Mouse (Mus musculus) hindbrain, embryonic 13.5 days (tissue): ENCODE measurements around the gene Susd1. TPM values are rescaled to one million over a fixed set of nuclear protein-coding genes. Genes with fewer than 3 reads are reported as not detected.

Source experiments
- ATAC-seq: fragments of 200-750 bp; cut with Nextera tagmentation; 2 replicates; pipeline ENCODE4 v1.8.0; 2017; ENCODE audit warnings: moderate TSS enrichment; ENCODE audit not compliant: low FRiP score
- H3K27ac ChIP-seq: fragments of 300-500 bp; sonication (generic); 2 replicates; pipeline ENCODE4 v1.5.1; 2015; ENCODE audit warnings: inconsistent platforms, mild to moderate bottlenecking, moderate library complexity
- H3K27me3 ChIP-seq: fragments of 300-500 bp; sonication (generic); 2 replicates; pipeline ENCODE4 v1.6.1; 2015; ENCODE audit warnings: mild to moderate bottlenecking, inconsistent platforms
- H3K36me3 ChIP-seq: fragments of 300-500 bp; sonication (generic); 2 replicates; pipeline ENCODE4 v1.6.1; 2015; ENCODE audit warnings: mild to moderate bottlenecking, inconsistent platforms
- H3K4me1 ChIP-seq: fragments of 300-500 bp; sonication (generic); replicated peaks from 2 replicates; pipeline ENCODE4 v1.6.1; 2015; ENCODE audit warnings: inconsistent platforms
- H3K4me2 ChIP-seq: fragments of 300-500 bp; sonication (generic); 2 replicates; pipeline ENCODE4 v1.6.1; 2015; ENCODE audit warnings: inconsistent platforms, mild to moderate bottlenecking, moderate library complexity
- H3K4me3 ChIP-seq: fragments of 300-500 bp; sonication (generic); 2 replicates; pipeline ENCODE4 v1.5.1; 2015; ENCODE audit warnings: mild to moderate bottlenecking, inconsistent platforms
- H3K9ac ChIP-seq: fragments of 300-500 bp; sonication (generic); 2 replicates; pipeline ENCODE4 v1.6.1; 2015; ENCODE audit warnings: mild to moderate bottlenecking, inconsistent platforms
- H3K9me3 ChIP-seq: fragments of 300-500 bp; sonication (generic); 2 replicates; pipeline ENCODE4 v1.6.1; 2016; ENCODE audit warnings: inconsistent platforms
- WGBS: fragments of 180-500 bp; shearing (Covaris S2); methylation state at CpG from one replicate; pipeline ENCODE4 v1.1.7; 2015; 5-methylcytosine and 5-hydroxymethylcytosine counted together
- polyA plus RNA-seq: library from polyadenylated mRNA; unstranded; fragments of >200 nt; fragmentation: Nextera tagmentation; extraction: Ambion mirVana; gene quantifications from 2 replicates; pipeline ENCODE4 v1.2.1, GENCODE M21; 2015

The Susd1 gene
- polyA plus RNA-seq, 1 experiment from 2014 or later: 1.3 TPM

DNA sequence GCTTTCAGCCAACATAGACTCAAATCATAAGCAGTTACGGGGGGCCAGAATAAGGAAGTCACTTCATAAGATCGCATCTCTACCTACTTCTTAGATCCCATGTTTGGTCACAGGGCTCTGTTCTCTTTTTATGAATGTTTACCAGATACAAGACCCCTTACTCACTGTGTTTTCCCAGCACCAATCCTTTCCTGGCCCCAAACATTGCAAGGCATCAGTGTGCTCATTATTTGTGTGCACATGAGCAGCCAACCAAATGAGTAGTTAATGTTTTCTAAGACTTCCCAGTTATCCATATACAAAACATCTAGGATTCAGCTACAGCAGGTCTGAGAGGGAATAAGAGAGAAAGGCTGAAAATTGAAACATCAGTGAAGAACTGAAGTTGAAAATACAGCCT lies 44.3 kb downstream of the Susd1 start:
- Histone ChIP-seq H3K27me3 (no peaks in the 10 kb centered on the region), H3K4me3 (no peak overlapping the region), H3K9ac (no peak overlapping the region), H3K4me1 (peaks cover under 1% of the 10 kb centered on the region; the same call in 1 of the 2 replicates), H3K27ac (no peak overlapping the region), H3K4me2 (no peak overlapping the region), H3K36me3 (no peaks in the 10 kb centered on the region), H3K9me3 (no peaks in the 10 kb centered on the region)
- no peak for ATAC-seq
- whole genome bisulfite sequencing: 90% methylated on average over 2 of the region's 2 CpGs

DNA sequence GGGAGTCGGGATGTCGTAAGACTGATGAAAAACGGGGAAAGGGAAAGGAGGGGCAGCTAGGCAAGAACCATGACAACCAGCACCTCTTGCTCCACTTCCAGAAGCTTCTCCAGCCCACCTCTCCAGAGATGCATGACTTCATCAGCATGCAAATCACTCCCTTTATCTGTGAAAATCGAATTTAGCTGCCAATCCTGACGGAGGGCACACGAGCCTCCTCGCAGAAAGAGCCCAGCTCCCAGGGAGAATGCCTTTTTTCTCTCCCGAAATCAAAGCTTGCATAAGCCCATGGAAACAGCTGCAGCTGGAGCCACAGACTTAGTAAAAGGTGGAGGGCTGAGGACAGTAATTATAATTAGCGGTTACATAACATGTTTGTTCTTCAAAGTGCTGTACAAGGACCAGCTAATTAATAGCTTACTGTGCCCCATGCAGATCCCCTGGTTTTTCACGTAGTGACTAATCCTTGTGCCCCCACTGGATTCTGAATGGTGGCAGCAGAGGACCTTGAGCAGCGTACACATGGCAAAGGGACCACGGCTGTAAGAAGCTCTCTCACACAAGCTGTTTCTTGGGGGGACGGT lies 49.9 kb downstream of the Susd1 start:
- peak overlapping the region; percentile 14; the same call in 1 of the 2 replicates for H3K4me3 ChIP-seq
- peaks cover 11% of the 10 kb centered on the region for H3K4me1 ChIP-seq
- H3K9ac ChIP-seq: peak overlapping the region; percentile 52; the same call in 1 of the 2 replicates
- peak overlapping the region; percentile 49; the same call in 1 of the 2 replicates for H3K27ac ChIP-seq
- ATAC-seq: peak; percentile 71
- H3K36me3 ChIP-seq: no peaks in the 10 kb centered on the region
- peak overlapping the region; percentile 46 for H3K4me2 ChIP-seq
- no peaks in the 10 kb centered on the region for H3K9me3 ChIP-seq
- WGBS: 31% methylated on average over 13 of the region's 13 CpGs
- peaks cover 3% of the 10 kb centered on the region; the same call in 1 of the 2 replicates for H3K27me3 ChIP-seq

DNA sequence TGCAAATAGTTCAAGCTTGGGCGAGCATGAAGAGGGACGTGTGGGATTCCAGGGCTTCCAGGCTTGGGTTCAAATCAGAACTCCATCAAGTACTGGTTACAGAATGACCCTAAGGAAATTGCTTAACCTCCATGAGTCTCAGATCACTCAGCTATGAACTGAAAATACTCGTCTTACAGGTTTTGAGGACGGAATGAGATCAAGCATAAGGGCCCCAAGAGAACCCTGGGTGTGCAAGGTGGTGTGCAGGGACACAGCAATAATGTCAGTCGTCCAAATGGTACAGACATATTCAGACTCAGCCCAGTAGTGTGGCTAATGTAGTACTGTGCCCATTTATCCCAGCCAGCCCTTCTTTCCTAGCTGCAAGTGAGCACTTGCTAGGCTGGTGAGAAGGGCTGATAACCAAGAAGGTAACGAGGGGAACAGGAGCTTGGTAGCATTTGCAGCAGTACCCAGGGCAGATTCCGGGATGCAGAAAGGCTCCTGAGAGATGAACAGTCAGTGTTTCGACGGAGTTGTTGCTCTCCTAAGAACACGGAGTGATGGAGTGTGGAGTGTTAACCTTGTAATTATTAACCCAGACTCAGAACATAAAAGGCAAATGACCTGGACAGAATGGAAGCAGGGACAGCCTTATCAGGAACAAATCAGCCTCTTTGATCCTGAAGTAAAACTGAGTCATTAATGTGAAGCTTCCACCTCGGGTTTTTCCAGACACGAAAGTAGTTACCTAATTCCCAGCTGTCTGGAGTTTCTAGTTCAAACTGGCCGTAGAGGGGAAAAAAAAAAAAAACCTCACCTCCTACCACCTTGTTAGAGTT lies 50.8 kb downstream of the Susd1 start:
- Histone ChIP-seq H3K9me3 (no peaks in the 10 kb centered on the region), H3K4me3 (no peak overlapping the region), H3K9ac (no peak overlapping the region), H3K4me1 (peaks cover 11% of the 10 kb centered on the region), H3K36me3 (no peaks in the 10 kb centered on the region), H3K27me3 (peaks cover 3% of the 10 kb centered on the region; the same call in 1 of the 2 replicates), H3K27ac (no peak overlapping the region), H3K4me2 (peak overlapping the region; percentile 46; the same call in 1 of the 2 replicates)
- 58% methylated on average over 13 of the region's 13 CpGs for WGBS
- ATAC-seq: no peak

DNA sequence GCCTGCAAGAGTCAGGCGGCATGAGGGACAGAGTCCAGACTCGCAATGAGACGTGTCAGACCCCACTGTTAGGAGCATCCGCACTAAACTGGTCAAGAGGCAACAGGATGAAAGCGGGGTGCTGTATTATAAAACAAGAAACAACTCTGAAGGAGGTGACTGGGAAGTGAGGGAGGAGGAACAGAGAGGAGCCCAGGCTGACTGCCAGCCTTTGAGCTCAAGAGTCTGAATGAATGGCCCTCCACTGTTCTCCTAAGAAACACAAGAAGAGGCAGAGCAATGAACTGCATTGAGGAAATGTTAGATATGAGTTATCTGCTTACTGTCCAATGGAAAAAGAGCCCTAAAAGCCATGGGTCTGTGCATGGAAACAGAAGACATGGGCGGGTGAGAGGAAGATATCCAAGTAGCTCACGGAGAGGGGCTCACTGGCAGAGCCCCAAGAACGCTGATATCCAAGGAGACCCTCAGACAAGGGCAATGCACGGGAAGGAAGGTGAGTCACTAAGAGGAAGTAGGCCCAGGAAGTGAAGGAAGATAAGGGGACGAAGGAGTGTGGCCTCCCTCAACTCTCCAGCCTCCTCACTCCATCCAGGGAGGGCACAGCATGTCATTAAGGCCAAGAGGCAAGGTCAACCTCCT lies 53.1 kb downstream of the Susd1 start:
- H3K27me3 ChIP-seq: peaks cover 3% of the 10 kb centered on the region; the same call in 1 of the 2 replicates
- ATAC-seq: no peak
- H3K4me1 ChIP-seq: peaks cover 15% of the 10 kb centered on the region
- 86% methylated on average over 10 of the region's 10 CpGs for WGBS
- H3K4me3 ChIP-seq: no peak overlapping the region
- H3K4me2 ChIP-seq: no peak overlapping the region
- no peaks in the 10 kb centered on the region for H3K36me3 ChIP-seq
- no peak overlapping the region for H3K9ac ChIP-seq
- no peaks in the 10 kb centered on the region for H3K9me3 ChIP-seq
- H3K27ac ChIP-seq: no peak overlapping the region

DNA sequence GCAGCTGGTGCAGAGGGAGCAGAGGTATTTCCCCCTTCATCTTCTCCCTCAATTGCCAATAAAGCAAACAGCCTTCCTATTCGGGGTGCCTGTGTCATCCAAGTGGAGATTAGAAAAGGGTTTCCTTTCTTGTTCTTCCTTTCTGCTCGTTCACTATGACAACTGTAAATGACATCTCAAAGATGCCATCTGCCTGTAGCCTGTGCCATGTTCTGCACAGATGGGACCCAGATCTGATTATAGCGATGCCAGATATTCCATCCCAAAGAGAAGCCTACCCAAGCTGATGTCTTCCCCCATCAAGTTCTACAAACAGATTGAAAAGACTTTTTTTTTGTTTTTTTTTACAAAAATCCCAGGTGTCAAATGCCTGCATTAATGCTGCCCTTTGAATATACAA lies 54.6 kb downstream of the Susd1 start:
- ATAC-seq: no peak
- Histone ChIP-seq H3K27ac (no peak overlapping the region), H3K4me1 (peaks cover 12% of the 10 kb centered on the region), H3K27me3 (peaks cover 3% of the 10 kb centered on the region; the same call in 1 of the 2 replicates), H3K9ac (no peak overlapping the region), H3K36me3 (no peaks in the 10 kb centered on the region), H3K4me2 (no peak overlapping the region), H3K4me3 (no peak overlapping the region), H3K9me3 (no peaks in the 10 kb centered on the region)
- 83% methylated on average over 3 of the region's 3 CpGs for WGBS

DNA sequence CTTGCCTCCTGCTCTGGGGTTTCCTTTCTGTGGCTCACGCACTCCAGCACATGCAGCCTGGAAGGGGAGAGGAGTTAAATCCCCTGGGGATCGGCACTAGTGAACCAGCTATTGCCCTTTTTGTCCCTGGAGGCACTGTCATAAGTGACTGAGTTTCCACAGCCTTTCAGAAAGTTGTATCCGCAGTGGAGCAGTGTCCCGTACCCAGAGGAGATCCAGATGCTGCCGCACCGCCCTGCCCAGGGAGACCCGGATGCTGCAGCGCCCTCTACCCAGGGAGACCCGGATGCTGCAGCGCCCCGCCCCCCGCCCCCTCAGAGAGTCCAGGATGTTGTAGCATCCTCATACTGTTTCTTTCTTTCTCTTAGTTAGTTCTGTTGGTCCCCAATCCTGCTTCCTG lies 56.3 kb downstream of the Susd1 start:
- Histone ChIP-seq H3K27ac (no peak overlapping the region), H3K4me3 (no peak overlapping the region), H3K36me3 (no peaks in the 10 kb centered on the region), H3K4me2 (peak overlapping the region; percentile 29), H3K9ac (no peak overlapping the region), H3K4me1 (peaks cover 5% of the 10 kb centered on the region), H3K27me3 (peaks cover 3% of the 10 kb centered on the region; the same call in 1 of the 2 replicates), H3K9me3 (no peaks in the 10 kb centered on the region)
- ATAC-seq: no peak
- WGBS: 30% methylated on average over 12 of the region's 12 CpGs

DNA sequence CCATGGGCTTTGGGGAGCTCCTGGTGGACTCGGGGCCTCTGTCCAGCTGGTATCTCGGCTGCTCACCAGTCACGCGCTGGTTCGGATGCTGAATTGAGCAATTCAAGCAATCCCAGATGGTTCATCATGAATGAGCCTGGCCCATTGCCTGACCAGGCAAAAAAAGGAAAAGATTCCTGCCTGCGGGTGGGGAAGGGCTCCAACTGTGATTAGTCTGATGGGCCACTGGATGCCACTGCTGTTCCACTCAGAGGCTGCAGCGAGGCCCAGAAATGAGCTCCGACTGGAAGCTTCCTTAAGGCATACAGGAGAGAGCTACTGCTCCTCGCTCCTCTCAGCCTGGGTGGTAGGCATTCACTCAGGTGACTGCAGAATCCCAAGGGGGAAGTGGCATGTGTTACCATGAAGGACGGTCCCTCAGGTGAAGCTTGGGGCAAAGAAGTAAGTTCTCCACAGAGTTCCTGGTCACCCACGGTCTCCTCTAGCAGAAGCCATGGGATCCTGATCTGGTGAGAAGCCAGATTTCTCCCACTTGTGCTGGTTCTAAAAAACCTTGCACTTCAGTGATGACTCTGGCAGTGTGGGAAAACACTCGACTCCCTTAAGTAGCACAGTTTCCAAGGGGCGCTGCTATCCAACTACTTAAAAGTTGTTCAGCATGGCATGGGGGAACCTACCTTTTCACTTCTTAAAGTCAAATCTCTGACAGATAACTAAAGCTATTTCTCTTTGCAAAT lies 57.3 kb downstream of the Susd1 start:
- ATAC-seq: peak; percentile 79
- Histone ChIP-seq H3K4me2 (no peak overlapping the region), H3K27me3 (peaks cover 3% of the 10 kb centered on the region; the same call in 1 of the 2 replicates), H3K36me3 (no peaks in the 10 kb centered on the region), H3K9me3 (no peaks in the 10 kb centered on the region), H3K9ac (no peak overlapping the region), H3K4me1 (peaks cover 5% of the 10 kb centered on the region), H3K27ac (no peak overlapping the region), H3K4me3 (no peak overlapping the region)
- WGBS: 73% methylated on average over 13 of the region's 13 CpGs

DNA sequence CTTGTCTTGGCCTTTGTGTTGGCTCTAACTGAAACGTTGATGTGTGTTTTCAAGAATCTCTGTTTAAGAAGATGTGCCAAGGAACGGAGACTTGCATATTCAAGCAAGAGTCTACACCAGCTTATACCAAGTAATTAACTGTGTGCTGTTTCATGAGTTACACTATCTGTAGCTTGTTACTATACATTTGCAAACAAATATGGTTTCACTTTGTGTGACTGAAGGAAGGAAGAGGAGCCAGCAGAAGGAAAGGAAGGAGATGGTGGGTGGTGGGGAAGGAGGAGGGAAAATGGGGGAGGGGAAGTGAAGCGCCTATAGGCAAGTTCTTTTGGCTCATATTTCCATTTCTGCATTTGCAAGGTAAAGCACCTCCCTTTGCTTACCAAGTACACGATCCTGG lies 58.0 kb downstream of the Susd1 start:
- Histone ChIP-seq H3K27me3 (peaks cover 3% of the 10 kb centered on the region; the same call in 1 of the 2 replicates), H3K36me3 (no peaks in the 10 kb centered on the region), H3K4me2 (no peak overlapping the region), H3K4me1 (peaks cover 5% of the 10 kb centered on the region), H3K9ac (no peak overlapping the region), H3K27ac (no peak overlapping the region), H3K9me3 (no peaks in the 10 kb centered on the region), H3K4me3 (no peak overlapping the region)
- 87% methylated on average over 4 of the region's 4 CpGs for WGBS
- ATAC-seq: no peak

DNA sequence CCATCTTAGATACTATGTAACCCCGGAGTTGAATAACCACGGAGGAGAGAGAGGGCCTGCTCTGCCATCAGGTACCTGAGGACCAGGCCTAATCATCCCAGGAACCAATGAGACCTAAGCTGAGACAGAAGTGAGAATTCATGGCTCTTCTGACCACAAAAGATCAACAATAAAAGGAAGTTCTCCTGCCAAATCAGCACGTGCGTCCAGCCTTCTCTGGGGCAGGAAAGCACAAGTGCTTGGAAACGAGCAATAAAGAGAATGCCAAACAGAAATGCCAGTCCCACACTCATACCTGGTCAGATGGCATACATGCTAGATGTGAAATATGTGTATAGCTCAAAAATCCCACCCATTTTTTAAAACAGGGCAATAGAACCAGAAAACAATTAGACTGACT lies 58.6 kb downstream of the Susd1 start:
- no peak overlapping the region for H3K9ac ChIP-seq
- peaks cover 5% of the 10 kb centered on the region for H3K4me1 ChIP-seq
- 81% methylated on average over 5 of the region's 5 CpGs for WGBS
- no peak overlapping the region for H3K4me2 ChIP-seq
- no peak overlapping the region for H3K4me3 ChIP-seq
- no peak for ATAC-seq
- H3K36me3 ChIP-seq: no peaks in the 10 kb centered on the region
- no peaks in the 10 kb centered on the region for H3K9me3 ChIP-seq
- no peaks in the 10 kb centered on the region for H3K27me3 ChIP-seq
- no peak overlapping the region for H3K27ac ChIP-seq

DNA sequence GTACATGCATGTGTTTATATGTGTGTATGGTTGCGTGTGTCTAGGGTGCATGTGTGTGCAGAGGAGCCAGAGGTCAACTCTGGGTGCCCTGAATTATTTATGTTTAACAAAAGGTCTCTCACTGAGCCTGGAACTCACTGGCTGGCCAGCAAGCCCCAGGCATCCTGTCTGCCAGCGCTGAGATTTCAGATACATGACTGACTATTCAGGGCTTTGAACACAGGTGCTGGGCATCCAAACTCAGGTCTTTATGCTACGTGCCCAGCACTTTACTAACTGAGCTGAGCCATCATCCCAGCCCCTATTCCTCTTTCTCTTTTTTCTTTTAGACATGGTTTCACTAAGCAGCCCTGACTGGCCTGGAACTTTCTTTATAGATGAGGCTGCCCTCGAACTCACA lies 59.8 kb downstream of the Susd1 start:
- ATAC-seq: no peak
- 83% methylated on average over 4 of the region's 4 CpGs for WGBS
- no peak overlapping the region for H3K27ac ChIP-seq
- H3K9ac ChIP-seq: no peak overlapping the region
- H3K27me3 ChIP-seq: no peaks in the 10 kb centered on the region
- H3K4me3 ChIP-seq: no peak overlapping the region
- H3K4me2 ChIP-seq: no peak overlapping the region
- no peaks in the 10 kb centered on the region for H3K36me3 ChIP-seq
- peaks cover 5% of the 10 kb centered on the region for H3K4me1 ChIP-seq
- H3K9me3 ChIP-seq: no peaks in the 10 kb centered on the region

DNA sequence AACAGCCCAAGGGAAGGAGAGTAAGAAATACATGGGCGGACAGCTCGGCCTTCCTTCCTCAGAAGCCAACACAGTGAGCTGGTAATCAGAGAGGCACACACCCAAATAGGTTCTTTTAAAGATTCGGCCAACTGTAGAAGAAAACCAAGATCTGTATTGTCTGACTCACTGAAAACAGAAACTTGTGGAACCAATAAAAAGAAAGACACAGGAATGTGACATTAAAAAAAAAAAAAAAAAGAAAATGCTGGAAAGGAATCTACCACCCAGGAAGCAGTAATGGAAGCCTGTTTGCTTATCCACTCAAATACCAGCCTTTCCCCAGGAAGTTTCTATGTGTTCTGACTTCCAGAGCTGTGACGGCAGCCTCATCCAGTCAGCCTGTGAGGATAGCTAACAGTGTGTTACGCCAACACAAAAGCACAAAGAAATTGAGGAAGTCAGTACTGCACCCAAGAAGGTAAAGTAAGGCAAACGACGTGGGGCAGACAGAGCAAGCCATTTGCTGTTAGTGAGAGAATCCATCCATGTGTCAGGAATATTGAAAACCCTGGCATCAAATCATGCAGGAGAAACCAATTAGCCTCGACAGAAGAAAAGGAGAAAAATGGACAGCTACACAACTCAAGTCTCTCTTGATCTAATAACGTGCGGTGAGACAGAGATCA lies 64.0 kb downstream of the Susd1 start:
- H3K4me1 ChIP-seq: peaks cover 4% of the 10 kb centered on the region; the same call in 1 of the 2 replicates
- no peaks in the 10 kb centered on the region for H3K36me3 ChIP-seq
- ATAC-seq: no peak
- no peak overlapping the region for H3K4me3 ChIP-seq
- H3K27ac ChIP-seq: no peak overlapping the region
- no peak overlapping the region for H3K9ac ChIP-seq
- peaks cover 5% of the 10 kb centered on the region; the same call in 1 of the 2 replicates for H3K9me3 ChIP-seq
- no peak overlapping the region for H3K4me2 ChIP-seq
- H3K27me3 ChIP-seq: no peaks in the 10 kb centered on the region
- 61% methylated on average over 10 of the region's 10 CpGs for WGBS
